Mouse (Mus musculus): Measurements from ENCODE around the gene St6galnac4.

St6galnac4 gene

DNA sequence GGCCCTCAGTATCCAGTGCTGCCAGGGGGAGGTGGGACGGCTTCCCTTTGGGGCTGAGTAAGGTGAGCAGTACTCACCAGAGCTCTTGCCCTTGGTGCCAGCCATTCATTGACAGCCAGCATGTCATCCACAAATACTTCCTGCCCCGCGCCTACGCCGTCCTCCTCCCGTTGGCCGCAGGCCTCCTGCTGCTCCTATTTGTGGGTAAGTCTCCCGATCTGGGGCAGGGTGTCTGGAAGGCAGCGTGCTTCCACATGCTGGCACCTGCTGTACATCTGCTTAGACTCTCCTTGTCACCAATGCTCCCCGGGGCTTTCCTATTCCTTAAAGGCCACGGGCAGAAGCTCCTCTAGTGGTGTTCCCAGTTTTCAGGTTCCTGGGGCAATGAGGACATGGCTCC is 14.7 kb upstream of the St6galnac4 start:
- no peak for DNase-seq

DNA sequence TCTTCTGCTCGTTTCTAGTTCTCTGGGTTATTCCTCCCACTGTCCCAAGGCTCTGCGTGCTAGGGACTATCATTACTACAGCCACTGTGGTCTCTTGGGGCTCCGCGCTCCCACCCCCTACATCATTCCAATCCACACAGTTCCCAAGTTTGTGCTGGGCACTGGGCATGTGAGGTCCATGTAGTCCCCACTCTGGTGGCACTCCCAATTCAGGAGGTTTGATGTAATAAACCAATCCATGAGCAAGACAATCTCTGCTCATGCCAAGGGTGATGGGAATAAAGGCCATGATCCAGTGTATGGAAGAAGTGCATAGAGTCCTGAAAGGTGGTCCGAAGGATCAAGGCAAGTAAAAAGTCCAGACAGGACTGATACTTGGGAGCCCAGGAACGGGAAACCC is 12.4 kb upstream of the St6galnac4 start, which contains the start of gene Pip5kl1:
TSS of gene Pip5kl1 (plus strand) at position 301 of the 400 bp plus-strand sequence.
- no peak for DNase-seq

DNA sequence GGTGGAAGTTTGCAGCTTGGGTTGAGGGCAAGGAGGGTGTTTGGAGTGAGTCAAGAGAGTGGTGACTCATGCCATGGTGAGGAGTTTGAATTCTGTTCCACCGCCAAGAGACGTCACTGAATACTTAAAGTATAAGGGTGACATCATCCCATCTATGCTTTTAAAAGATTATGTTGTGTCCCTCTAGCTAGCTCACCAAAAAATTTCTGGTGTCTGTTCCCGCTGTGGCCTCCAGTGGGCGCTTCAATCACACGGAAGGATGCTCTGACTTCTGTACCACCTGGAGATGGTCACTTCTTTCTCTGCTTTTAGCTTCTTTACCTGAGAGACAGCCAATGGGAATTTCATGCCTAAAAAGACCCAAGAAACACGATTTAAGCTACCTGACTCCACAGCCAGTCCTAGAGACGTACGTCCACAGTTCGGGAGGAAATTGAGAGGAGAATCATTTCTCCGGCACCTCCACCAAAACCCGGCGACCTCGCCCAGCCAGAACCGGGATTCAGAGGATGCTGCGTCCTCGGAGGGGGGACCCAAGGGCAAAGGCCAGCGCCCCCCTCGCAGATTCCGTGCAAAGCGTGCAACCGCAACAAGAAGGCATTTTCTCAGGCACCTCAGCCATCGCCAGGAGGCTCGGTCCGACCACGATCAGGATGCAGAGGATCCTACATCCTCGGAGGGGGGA is 11.9 kb upstream of the St6galnac4 start:
- peak; percentile 79 for DNase-seq

DNA sequence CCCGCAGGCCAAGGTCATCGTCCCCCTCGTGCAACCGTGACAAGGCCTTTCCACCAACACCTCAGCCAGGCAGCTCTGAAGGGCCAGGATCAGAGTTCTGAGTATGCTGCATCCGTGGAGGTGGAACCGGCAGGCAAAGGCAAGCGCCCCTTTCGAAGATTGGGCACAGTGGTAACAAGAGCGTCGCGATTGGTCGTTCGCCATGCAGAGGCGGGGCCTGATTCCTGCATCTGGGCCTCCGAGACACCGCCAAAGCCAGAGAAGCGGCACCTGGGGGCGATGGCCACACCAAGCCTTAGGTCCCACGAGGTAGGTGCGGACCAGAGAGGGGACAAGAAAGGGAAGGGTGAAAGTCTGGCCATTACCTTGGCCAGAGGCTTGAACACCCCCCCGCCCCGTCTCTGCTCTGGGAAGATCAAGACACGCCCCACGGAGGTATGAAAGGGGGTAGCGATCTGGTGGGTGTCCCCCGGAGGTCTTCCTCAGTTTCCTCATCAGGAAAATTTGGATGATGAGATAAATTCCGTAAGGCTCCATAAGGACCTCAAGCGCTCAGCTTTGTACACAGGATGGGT is 11.2 kb upstream of the St6galnac4 start, which contains the start of gene 9430097D07Rik:
TSS of gene 9430097D07Rik (minus strand) at position 99 of the 575 bp plus-strand sequence.
- DNase-seq = peak; percentile 81

DNA sequence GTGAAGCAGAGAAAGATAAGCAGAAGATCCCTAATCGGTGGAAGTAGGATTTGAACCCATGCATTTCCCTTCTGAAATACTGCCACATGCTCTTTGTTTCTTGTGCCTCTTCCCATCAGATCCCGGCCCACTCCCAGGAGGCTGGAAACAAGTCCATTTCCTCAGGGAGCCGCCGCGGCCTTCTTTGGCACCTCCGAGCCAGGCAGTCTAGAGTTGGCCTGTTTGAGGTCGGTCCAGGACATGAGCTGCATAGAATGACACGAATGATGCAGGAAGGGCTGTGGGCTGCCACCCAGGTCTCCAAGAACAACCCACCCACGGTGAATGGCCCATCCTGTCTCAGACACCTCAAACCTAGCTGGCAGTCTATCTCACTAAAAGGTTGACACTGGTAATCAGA is 10.4 kb upstream of the St6galnac4 start:
- no peak for DNase-seq

DNA sequence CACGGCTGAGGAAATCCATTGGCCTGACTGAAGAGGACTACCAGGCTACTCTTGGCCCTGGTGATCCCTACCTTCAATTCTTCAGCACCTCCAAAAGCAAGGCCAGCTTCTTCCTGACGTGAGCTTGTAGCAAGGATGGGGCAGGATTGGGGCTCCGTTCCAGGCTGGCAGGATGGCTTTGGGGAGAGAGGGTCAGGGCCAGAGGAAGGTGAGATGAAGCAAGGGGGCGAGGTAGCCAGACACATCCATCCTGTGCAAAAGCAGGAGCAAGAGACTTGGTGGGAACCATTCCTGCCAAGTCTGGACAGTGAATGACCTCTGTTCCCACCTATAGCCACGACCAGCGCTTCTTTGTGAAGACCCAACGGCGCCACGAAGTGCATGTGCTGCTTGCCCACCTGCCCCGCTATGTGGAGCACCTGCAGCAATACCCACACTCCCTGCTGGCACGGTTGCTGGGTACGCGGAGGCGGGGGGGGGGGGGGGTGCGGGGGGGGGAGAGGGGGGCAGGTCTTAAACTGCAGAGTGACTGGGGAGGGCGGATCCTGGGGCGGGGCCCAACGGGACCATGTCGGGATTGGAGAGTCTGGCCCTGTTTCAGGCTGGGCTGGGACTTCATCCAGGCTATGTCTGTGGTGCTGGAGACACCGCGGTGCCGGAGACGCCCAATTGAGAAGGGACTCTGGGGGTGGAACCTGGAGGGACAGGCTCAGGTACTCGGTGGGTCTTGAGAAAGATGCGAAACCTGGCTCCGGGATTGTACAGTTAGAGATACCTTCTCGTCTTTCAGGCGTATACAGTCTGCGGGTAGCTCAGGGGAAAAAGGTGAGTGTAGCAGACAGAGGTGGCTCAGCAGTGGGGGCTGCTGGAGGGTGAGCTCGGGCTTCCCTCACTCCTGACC is 8.5 kb upstream of the St6galnac4 start:
- DNase-seq = peak; percentile 53

DNA sequence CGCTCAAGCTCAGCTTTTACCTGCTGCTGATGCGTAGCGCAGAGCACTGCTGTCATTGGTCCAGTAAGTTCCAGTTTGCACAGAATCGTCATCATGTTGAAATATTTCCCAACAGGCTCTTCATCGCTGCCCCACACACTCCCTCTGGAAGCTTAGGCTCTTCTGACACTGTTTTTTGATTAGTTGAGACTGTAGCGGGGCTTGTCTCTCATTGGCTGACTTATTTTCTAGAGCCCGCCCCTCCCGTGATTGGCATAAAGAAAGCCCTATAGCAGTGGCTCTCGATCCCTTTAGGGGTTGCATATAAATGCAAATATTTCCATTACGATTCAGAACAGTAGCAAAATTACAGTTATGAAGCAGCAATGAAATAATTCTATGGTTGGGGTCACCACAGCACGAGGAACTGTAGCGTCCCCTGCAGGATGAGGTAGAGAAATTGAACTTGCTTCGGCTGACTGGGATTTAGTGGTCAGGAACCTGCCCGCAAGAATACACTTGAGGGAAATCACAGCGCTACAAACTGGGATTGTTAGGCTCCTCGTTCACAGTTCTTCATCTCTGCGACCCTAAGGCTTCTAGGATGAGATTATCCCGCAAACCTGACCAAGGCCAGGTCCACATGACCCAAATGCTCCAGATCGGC is 5.3 kb upstream of the St6galnac4 start:
- DNase-seq = peak; percentile 55

DNA sequence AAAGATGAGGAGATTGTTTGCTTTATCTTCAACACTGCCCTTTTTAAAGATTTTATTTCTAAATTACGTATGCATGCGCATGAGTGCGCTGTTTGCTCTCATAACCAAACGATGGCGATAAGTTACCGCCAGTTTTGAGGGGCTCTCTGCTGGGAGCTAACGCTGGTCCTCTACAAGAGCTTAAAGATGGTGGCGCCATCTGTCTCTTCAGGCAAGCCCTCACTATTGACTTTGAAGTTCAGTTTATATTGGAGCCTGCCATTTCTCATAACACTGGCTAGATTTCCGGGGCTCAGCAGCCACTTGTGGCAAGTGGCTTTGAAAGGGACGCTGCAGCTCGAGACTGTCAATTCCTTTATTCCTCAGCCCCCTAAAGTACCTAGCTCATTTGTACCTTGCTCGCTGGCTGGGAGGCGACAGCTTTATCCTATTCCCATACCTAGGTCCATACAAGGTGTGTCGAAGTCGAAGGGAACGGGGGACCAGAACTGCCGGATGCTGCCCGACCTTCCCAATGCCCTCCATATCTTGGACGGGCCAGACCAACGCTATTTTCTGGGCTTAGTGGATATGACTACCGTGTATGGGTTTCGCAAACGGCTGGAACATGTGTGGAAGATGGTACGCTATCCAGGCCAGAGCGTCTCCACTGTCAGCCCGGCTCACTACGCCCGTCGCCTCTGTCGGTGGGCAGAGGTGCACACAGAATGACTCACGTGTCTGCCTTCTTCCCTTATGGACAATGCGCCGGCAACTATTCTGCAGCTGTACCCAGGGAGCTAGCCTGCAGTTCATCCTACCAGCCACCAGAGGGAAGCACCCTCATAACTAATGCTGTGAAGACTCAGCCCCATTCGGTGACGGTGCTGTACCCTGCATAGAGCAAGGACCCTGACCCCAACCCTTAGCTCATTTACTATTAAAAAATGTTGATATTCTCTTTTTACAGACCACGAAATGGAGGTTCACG is 3.8 kb upstream of the St6galnac4 start:
- peak; percentile 80 for DNase-seq

DNA sequence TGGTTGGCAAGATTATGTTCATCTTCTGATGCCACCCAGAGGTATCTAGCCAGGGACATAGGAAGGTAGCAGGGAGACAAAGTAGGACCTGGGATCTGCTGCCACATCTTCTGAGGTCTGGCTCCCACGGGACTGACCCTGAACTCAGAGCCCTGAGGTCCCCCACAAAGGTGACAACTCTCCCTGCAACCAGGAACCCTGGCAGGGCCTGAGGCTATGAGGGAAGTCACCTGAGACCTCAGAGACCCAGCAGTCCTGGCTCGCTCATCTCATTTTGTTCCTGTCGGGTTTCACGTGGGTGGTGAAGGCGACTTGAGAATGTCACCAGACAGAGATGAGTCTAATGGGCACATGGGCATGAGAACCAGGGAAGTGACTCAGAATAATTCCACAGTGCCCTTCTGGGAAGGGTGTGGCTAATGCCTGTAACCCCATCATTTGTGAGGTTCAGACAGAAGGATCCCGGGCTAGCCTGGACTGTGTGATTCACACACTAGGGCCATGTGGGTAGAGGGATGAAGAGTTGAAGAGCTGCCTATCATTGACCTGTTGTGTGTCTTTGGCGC is 1.7 kb upstream of the St6galnac4 start:
- no peak for DNase-seq

DNA sequence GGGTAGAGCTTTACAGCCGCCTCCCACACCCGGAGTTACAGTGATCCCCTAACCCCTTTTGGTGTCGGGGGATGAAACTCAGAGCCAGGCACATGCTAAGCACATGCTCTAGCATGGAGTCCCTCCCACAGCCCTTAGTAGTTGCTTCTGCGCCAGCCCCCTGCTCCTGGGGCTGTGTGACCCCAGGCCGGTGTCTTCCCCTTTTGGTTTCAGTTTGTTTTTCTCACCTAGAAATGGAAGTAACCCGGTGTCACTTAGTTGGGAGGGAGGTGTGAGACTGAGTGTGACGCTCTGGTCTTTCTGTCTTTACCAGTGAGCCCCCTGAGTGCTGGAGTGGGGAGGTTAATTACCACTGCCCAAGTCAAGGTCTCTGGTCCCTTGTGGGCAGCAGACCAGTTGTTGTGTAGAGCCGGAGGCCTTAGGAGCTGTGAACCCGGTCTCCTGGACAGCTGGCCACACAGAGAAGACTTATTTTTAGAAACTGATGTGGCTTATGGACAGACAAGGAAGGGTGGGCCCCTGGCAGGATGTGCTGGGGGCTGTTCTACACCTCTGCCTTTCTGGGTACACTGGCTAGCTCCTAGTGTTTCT is 931 bp downstream of the St6galnac4 start:
- peak; percentile 57 for DNase-seq

DNA sequence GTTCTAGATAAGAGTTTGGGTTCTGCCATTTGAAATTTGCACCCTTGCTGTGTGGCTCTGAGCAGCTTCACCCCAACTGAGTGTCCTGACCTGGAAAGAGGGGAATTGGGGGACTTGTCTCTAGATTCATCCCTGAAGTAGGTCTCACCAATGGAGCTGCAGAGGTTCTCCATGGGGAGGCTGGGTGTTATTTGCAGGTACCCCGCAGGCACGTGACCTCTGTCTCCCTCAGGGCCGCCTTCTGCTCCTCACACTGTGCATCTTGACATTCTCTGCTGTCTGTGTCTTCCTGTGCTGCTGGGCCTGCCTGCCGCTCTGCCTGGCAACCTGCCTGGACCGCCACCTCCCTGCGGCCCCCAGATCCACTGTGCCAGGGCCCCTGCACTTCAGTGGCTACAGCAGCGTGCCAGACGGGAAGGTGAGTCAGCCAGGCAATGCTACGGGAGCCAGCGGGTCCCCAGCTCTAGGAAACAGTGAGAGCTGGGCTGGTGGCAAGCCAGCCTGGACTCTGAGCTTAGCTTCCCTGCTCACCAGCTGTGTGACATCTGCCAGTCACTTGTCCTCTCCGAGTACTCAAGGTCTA is 2.4 kb downstream of the St6galnac4 start:
- no peak for DNase-seq

DNA sequence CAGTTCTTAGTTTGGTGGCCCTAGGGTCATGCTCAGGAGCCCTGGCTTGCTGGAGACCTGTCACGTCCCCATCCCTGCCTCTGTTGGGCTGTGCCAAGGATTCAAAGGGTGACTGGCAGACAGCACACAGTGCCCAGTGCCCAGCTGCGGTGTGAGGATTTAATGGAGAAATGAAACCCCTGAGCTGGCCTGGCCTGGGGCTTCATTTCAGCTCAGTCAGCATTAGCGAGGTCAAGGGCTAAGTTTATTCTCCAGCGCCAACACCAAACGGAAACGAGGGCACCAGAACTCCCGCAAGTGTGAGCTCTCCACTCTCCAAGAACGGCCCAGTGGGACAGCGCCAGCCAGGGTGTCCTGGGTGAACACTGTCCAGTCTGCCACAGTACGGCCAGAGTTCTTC is 3.3 kb downstream of the St6galnac4 start:
- no peak for DNase-seq

DNA sequence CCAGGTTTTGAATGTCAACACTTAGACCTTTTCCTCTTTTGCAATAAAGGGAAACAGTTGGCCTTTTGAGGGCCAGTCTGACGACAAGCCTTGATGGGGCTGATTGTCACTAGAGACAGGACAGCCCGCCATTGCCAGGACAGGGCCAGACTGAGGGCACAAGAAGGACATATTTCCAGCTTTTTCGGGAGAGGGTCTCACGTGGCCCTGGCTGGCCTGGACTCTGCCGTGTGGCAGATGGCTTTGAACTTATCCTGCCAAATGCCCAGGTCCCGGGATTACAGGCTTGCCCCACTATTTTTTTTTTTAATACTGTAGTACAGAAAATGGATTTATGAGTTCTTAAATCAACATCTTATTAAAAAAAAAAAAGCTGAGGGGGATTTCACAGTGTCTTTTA is 4.4 kb downstream of the St6galnac4 start:
- no peak for DNase-seq

DNA sequence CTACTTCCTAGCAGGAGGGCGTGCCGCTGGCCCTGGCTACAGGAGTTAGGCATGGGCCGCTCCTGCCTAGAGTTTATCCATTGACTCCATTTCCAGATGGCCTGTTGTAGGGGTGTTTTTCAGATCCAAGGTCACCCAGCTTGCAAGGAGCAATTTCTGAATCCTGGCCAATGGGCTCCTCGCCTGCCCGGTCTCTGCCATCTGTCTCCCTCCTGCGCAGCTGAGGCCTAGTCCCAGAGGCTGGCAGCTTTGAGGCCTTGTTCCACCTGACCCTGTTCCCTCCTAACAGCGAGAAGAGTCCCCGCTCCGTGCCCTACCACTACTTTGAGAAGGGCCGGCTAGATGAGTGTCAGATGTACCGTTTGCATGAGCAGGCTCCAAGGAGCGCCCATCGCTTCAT is 9.8 kb downstream of the St6galnac4 start:
- DNase-seq = no peak

DNA sequence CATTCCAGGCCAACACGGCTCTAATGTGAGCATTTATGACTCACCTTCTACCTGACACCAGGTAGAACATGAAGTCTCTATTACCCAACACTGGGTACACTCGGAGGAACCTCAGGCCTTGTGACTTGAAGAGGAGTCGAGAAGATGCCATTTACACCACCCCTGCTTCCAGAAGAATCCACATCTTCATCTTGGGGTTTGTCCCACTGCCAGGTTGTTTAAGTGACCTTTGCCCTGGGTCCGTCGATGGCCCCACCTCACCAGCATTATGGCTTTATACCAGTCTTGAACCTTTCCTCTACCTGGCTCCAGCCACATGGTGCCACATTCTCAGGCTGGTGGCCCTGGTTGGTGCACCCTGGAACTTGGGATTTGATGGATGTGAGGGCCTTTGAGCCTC is 10.4 kb downstream of the St6galnac4 start:
- DNase-seq = no peak

DNA sequence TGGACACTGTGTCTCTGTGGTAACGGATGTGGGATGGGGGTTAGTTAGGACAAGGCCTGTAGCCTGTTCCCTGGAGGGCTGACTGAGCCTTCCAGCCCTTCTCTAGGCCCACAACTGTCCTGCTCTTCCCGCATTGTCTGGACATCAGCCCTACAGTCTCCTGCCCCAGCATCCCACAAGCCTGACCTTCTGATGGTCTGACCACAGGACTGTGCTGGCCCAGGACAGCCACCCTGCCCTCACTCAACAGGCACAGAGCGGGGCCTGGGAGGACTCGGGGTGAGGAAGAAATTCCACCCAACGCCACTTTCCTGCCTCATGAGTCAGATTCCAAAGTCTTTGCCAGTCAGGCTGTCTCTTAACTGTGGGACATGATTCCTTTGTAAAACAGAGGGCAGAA is 10.8 kb downstream of the St6galnac4 start:
- no peak for DNase-seq

DNA sequence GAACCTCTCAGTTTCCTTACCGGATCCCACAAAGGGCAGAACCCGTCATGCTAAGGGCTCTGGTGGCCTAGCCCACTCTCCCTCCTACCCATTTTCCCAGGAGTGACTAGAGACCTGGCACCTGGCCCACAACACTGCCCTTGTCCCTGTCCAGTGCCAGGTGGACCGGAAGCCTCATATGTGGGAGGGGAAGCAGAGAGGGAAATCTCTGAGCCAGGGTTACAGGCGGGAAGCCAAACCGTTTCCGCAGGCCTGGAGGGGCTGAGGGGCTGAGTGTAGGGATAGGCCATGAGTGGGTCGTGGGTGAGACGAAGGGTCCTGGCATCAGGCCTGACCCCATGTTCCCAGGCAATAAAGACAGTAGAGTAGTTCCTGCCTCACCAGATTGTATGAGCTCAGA is 11.6 kb downstream of the St6galnac4 start:
- no peak for DNase-seq

DNA sequence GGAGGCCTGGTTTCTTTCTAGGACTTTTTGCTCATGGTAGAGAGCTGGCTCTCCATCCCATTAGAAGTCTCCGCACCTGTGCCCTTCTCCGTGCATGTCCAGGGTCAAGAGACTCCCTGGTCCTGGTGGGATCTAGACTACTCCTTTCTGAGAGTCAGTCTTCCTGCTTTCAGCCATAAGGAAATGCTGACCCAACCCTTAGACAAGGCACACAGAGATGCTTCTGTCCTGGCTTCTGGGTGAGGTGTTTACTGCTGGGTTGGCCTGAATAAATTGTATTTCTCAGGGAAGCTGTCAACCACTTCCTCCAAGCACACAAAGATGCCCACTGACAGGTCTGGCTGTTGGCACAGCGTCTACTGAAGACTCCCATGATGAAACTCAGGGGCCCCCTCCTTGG is 12.5 kb downstream of the St6galnac4 start, which contains the start of gene St6galnac6:
TSS of gene St6galnac6 (plus strand) at position 301 of the 400 bp plus-strand sequence.
- no peak for DNase-seq

DNA sequence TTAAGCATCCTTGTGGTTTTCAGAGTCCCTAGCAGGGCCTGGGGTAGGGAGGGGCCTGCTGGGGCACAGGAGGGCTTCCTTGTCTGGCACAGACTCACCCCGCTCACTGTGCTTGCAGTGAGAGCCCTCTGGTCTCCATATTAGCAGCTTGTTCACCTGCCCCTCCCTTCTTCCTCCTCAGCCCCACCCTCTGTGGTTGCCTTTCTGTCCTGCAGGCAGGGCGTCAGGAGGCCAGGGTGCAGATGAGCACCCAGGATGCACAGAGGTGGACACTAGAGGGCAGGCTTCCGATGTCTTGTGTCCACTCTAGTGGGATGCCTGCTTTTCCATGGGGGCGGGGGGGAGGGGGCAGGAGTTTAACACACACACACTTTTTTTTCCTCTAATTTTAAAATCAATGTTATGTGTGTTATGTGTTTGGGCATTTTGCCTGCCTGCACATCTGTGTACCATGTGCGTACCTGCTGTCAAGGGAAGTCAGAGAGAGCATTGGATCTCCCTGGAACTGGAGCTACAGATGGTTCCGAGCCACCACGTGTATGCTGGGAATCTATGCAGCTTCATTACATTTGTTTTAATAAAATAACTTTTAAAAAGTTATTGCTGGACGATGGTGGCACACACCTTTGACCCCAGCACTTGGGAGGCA is 14.6 kb downstream of the St6galnac4 start:
- peak; percentile 58 for DNase-seq

DNA sequence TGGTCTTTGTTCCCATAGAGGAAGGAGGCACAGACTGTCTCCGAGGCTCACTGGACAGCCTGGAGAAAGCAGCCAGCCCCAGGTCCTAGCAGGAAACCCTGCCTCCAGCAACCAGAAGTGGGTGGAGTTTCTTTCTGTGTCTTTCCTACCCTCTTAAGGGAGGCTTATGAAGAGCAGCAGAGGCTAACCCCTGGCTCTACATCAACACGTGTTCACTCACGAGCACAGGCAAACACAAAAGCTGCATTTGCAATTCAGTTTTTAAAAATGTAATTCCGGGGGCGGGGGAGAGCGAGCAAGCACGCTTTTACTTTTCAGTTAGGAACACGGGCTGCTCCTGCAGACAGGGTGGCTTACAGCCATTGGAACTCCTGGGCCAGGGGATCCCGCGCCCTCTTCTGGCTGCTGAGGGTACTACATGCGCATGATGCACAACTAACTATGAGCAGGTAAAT is 15.7 kb downstream of the St6galnac4 start:
- peak; percentile 95 for DNase-seq
